Mouse (Mus musculus) lung, postnatal 0 days (tissue): ENCODE data around the gene Tmem56.

ENCODE experiments used
- CTCF ChIP-seq: IDR thresholded peaks from 2 replicates; pipeline ENCODE4 v1.5.1; 2016; ENCODE audit warnings: antibody characterized with exemption, mild to moderate bottlenecking
- EP300 ChIP-seq: IDR thresholded peaks from 2 replicates; pipeline ENCODE4 v1.6.1; 2016; ENCODE audit warnings: antibody characterized with exemption, mild to moderate bottlenecking, control low read depth

GRCm38 (mm10) chr3:121277009-121277408, 5.9 kb downstream of the Tmem56 start:
- TF ChIP-seq EP300 (no peak), CTCF (no peak)
